Mouse (Mus musculus) ES-Bruce4 (cell line): Measurements from ENCODE around the gene Cpa2.

Experiments used
- CTCF ChIP-seq: IDR thresholded peaks from one replicate; pipeline ENCODE4 v1.8.1; 2011; ENCODE audit warnings: low read depth, low read length
- EP300 ChIP-seq: IDR thresholded peaks from 2 replicates; pipeline ENCODE4 v1.6.1; 2011; ENCODE audit warnings: low read depth, low read length; ENCODE audit not compliant: insufficient read depth
- POLR2A ChIP-seq: IDR thresholded peaks from one replicate; pipeline ENCODE4 v1.8.1; 2011; ENCODE audit warnings: low read length; ENCODE audit not compliant: insufficient read depth

DNA sequence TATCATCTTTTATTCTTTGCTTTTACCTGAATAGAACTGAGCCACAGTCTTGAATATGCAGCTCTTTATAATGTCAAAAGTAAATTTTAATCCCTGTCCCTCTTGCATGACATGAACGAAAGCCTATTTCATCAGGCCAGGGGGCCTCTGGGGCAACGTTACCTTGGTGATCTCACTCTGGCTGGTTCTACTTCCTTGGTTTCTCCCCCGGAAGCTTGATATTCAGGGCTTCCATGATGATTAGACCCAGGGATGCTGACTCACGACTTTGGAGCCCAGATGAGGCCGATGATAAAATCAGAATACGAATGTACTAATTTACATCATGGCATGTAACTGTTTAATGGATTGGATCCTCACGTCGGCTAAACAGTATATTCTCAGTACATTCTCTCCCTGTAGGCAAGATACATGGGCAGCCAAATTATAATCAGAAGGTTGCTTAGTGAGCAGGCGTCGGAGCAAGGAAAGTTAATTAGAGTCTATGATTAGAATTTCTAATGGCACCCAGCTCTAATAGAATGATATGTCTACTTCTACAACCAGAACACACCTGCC, 51.1 kb downstream of the Cpa2 start:
- TF ChIP-seq CTCF (no peak), EP300 (no peak), POLR2A (no peak)
